Mouse (Mus musculus): ENCODE measurements around the gene Atp8a2.
"Not testable (repeated sequence)": the region's sequence is repeated elsewhere in the genome, so short reads cannot be mapped to it uniquely, and the experiment has no call there.

Gene Atp8a2

DNA sequence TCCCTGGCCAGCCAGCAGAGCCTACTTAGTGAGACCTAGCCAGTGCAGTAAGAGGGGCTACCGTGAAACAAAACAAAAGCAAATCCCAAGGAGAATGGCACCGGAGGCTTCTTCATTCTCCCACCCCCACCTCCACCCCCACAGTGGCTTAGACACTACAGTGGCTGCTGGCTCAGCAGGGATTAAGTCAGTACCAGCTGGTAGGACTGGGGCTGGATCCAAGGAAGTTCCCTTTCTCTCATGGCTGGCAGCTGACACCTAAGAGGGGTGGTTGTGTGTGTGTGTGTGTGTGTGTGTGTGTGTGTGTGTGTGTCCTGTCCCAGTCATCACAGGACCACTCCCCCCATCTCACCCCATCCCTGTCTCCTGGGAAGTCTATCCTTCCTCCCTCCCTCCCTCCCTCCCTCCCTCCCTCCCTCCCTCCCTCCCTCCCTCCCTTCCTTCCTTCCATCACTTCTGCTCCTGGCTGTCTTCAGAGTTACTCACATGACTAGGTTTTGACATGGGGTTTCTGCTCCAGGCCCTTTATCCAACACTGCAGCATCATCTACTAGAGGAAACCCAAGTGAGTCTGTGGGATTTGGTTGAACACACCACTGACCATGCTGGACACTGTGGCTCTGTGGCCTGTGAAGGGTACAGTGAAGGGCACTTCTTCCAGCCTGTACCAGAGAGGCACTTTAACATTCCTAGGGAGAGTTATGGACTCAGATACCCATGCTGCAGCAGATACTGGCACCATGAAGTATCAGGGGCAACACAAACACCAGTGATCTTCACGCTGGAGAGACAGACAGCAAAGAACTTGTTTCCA lies 358.3 kb downstream of the Atp8a2 start:
- DNase-seq = not testable (repeated sequence)

- not testable (repeated sequence) for DNase-seq
Measured at GRCm38 (mm10) chr14:59837691-59838241, 359.2 kb downstream of the Atp8a2 start.

- no peak for DNase-seq
Measured at GRCm38 (mm10) chr14:59836876-59837543, 360.0 kb downstream of the Atp8a2 start.

- no peak for DNase-seq
Measured at GRCm38 (mm10) chr14:59829580-59829979, 367.4 kb downstream of the Atp8a2 start.

DNA sequence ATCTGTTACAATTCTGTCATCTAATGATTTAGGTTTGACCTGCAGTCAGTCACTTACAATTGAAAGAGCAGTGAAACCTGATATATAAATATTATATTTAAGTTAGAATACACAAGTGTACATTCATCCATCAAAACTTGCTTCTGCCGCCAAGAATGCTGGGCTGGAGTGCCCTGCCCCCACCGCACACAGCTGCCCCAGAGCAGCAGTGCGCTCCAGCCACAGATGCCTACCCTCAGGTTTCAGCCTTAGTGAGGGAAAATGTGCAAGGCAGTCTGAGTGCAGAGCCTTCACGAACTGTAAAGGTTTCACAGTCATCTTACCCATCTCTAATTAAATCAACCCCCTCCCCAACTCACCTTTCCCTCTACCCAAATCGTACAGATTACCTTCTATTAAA lies 369.6 kb downstream of the Atp8a2 start:
- DNase-seq = no peak

- DNase-seq = no peak
Measured at GRCm38 (mm10) chr14:59820115-59820419, 376.9 kb downstream of the Atp8a2 start.

- DNase-seq = no peak
Measured at GRCm38 (mm10) chr14:59819215-59820114, 377.5 kb downstream of the Atp8a2 start.

- DNase-seq = not testable (repeated sequence)
Measured at GRCm38 (mm10) chr14:59810316-59810715, 386.7 kb downstream of the Atp8a2 start.

DNA sequence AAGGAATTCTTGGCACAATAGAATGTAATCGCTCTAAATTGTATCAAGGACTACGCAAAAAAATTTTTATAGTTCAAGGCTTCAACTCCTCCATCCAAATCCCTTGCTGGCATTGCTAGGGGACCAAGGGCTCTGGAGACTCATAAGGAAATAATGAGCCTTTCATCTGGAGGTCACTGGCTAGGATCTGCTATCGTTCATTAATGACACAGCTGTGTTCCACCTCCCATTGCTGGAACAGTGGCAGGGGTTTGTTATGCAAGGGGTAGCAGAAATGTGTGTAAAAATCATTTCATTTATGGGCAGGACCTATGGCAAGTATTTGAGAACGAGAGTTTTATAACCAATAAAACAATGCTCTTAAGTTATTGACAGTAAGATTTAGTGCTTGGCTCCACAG lies 387.2 kb downstream of the Atp8a2 start:
- DNase-seq = no peak

- DNase-seq = no peak
Measured at GRCm38 (mm10) chr14:59807528-59808300, 389.3 kb downstream of the Atp8a2 start.

DNA sequence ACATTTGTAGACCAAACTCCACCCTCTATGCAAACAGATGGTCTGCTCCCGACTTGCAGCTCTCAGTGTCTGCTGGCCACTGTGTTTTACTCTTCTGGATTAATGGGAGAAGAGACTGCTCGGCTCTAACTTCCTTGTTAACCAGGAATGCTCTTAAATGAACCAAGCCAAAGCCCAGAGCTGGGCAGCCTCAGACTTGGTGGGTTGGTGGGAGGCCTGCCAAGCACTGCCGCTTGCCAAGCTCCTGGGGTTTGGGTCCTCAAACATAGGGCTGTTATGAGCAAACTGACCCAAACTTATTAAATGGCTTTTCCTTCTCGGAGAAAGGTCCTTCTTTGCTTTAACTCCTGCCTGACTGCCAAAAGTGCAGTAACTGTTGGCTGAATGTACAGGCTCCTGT lies 390.1 kb downstream of the Atp8a2 start:
- no peak for DNase-seq

GRCm38 (mm10) chr14:59806159-59806558 lies 390.8 kb downstream of the Atp8a2 start:
- DNase-seq = no peak

GRCm38 (mm10) chr14:59805683-59806082 lies 391.3 kb downstream of the Atp8a2 start:
- no peak for DNase-seq

DNA sequence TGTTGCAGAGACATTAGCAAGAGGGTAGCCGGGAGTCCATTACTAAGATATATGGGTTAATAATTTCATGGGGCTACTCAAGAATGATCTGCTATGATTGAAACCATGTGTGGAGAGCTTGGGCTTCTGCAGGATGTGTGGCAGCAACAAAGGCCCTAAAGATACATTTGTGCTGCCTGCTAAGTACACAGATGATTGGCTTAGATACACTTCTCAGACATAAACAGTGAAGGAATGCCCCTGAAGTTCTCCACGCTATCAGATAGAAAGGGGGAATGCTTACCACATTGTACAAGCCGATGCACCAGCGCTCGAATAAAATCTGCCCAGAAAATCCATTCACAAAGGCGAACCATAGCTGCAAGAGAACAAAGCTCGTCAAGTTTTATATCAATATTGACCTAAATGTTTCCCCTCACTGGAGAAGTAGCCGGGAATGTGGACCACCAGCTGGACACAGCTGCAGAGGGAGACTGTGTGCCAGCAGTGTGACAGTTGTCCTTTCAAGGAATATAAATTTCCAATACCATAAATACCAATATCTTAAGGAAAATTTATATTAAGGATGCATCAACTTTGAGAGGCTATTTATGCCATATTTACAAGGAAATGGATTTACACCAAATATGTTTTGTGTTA lies 394.9 kb downstream of the Atp8a2 start:
- no peak for DNase-seq

DNA sequence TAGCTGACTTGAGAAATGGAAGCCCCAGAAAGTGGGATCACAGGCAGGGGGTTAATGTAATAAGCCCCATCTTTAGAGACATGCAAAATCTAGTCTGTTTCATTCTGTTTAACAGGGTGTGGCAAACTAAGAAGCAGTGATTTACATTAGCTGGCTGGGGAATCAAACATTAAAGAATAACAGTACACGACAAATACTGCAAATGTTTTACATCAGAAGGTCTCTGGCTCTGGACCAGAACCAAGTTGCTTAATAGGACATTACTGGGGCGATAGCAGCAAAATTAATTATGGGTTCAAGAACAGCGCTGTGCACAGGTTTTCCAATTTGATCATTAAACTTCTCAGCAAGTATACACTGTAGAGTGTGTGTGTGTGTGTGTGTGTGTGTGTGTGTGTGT lies 397.5 kb downstream of the Atp8a2 start:
- DNase-seq = no peak

DNA sequence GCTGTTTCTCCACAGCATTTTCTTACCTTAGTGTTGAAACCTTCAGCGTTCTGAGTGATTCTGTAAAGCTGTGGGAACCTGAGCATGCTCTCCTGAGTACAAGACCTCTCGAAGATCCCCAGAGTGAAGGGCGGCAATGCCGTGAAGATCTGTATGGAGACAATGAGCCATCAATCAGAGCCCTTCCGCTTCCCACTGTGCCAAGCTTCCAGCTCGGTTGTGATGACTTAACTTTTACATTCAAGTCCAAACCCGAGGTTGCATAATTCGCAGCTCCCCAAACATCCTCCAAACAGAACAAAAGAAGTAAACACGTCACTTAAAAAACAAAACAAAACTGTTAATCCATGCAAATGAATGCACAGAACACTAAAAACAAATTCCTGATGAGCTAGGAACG lies 403.1 kb downstream of the Atp8a2 start:
- DNase-seq = no peak

DNA sequence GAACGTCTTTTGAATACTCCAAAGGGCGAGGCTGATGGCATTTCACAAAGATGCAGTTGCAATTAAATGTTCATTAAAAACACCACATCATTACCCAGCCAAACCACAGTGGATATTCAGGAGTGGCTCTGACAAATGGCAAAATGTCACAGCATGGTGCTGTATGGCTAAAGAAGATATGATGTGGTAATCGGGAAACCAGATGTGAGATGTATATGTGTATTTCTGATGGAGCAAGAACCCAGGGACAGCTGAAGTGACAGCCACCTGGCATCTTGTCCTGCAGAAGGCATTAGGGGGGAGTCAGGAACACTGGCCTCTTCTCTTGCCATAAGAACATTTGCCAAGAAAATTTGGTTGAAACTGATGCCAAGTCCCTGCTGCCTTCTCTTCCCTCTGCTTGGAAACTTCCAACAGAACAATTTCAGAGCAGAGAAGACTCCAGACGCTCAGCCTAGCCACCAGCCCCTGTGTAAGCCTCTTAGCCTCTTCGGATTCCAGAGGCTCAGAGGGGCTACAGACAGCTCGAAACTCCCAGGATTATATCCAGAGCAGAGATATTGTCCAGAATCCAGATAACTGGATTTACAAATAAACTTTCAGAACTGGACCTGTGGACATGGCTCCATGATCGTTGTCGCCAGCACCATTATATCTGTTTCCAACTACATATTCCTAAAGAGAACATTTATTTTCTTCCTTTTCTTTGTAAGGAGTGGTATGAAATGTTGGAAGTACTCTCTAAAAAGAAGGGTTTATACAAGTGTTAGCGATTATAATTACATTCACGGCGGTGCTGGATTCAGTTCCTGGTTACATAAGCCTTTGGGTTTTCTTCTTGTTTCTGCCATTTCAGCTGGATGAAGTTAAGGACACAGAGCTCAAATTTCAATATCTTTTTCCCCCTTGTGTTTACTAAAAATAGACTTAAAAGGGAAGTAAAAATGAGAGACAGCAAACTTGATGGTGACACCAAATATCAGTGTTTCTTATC lies 413.3 kb downstream of the Atp8a2 start:
- no peak for DNase-seq

DNA sequence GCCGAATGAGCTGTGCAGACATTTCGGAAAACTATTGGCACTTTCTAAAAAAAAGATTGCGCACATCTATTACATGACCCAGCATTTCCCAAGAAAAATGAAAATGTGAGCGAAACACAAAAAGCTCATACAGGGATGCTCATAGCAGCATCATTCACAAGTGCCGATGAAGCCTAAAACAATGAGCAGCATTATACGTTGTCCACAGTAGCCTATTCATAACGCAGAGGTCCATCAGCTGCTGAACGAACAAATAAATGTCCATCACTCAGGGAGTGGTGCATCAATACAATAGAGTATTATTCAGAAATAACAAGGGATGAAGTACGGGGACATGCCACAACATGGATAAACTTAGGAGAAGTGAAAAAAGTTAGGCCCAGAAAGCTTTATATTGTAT lies 416.6 kb downstream of the Atp8a2 start:
- DNase-seq = no peak

DNA sequence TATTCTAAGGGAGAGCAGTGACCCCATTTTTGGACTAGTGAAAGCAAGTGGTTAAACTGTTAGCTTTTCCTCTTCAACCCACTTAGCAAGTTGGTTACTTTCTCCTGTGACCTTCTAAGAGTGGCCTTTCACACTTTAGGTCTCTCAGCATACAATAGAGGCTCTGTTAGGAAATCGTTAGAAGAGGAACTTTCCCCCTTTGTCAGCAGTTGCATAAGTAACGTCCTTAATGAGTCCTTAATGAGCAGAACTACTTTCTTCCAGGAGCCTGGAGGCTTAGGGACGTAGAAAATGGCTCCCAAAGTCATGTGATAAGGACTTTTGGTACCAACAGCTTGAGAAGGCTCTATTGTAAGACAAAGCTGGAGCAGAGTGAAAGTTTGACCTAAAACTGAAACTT lies 434.8 kb downstream of the Atp8a2 start:
- no peak for DNase-seq

DNA sequence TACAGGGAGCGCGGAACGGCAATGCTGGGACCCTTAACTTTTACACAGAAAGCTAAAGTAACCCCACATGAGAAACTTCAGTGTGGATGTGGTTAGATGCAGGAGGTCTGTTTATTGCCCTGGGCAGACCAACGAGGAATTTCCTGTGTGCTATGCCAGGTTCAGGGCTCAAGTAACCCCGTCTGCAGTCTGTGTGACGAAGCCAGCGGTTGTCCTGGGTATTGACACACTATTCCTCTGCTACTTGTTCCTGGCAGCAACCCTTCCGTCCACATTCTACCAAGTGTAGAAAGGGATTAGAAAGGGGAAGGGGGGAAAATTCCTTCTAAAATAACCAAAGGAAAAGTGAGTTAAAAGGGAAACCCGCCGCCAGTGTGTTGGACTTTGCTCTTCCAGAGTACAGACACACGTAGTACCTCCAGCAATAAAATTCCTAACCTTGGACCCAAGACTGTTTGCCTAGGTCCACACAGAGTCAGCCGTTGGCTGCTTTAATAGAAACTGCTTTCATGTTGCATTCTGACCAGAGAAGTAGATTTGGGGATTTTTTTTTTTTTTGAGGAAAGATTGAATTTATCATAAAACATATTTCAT lies 437.0 kb downstream of the Atp8a2 start:
- DNase-seq = no peak

Measured in right cerebral cortex, postnatal 14 days (tissue).